Mouse (Mus musculus): Measurements from ENCODE around the gene Ttc4. TPM values are rescaled to one million over a fixed set of nuclear protein-coding genes. Genes with fewer than 3 reads are reported as not detected.

The Ttc4 gene
- polyA plus RNA-seq, 1 experiment from 2014 or later, result 134 TPM

- H3K27ac ChIP-seq (ENCODE audit: low read depth, low read length), result no peak overlapping the region
- H3K4me2 ChIP-seq (ENCODE audit: low read depth, low read length), result no peak overlapping the region
- no peak overlapping the region for H3K4me3 ChIP-seq (ENCODE audit: low read depth, low read length)
- 0 out of 2 replicates have a peak, but pooled peaks cover 3% of the 10 kb centered on the region for H3K4me1 ChIP-seq (ENCODE audit: control insufficient read depth, insufficient read depth, low read length)
- 71% methylated on average over 3 of the region's 3 CpGs for WGBS
- no peak for ATAC-seq (ENCODE audit: low read depth)
- no peaks in the 10 kb centered on the region for H3K36me3 ChIP-seq (ENCODE audit: control insufficient read depth, insufficient read depth, low read length)
- H3K27me3 ChIP-seq (ENCODE audit: control insufficient read depth, insufficient read depth, low read length), result no peaks in the 10 kb centered on the region
- no peak overlapping the region for H3K9ac ChIP-seq (replicated peaks; ENCODE audit: low read depth, low read length)
- H3K9me3 ChIP-seq (ENCODE audit: control insufficient read depth, low read length), result no peaks in the 10 kb centered on the region
Observed at GRCm38 (mm10) chr4:106613560-106613959, 65.2 kb downstream of the Ttc4 start.

GRCm38 (mm10) chr4:106613105-106613504 is 65.6 kb downstream of the Ttc4 start:
- 0 out of 2 replicates have a peak, but pooled peaks cover 3% of the 10 kb centered on the region for H3K4me1 ChIP-seq (ENCODE audit: control insufficient read depth, insufficient read depth, low read length)
- WGBS, result 83% methylated on average over 8 of the region's 8 CpGs
- no peak for ATAC-seq (ENCODE audit: low read depth)

More at GRCm38 (mm10) chr4:106613105-106613504, 65.6 kb downstream of the Ttc4 start:
- no peaks in the 10 kb centered on the region for H3K9me3 ChIP-seq (ENCODE audit: control insufficient read depth, low read length)
- H3K4me2 ChIP-seq (ENCODE audit: low read depth, low read length), result no peak overlapping the region
- no peaks in the 10 kb centered on the region for H3K27me3 ChIP-seq (ENCODE audit: control insufficient read depth, insufficient read depth, low read length)
- H3K9ac ChIP-seq (replicated peaks; ENCODE audit: low read depth, low read length), result no peak overlapping the region
- H3K36me3 ChIP-seq (ENCODE audit: control insufficient read depth, insufficient read depth, low read length), result no peaks in the 10 kb centered on the region
- H3K27ac ChIP-seq (ENCODE audit: low read depth, low read length), result no peak overlapping the region
- no peak overlapping the region for H3K4me3 ChIP-seq (ENCODE audit: low read depth, low read length)

Other genes starting within 250 kb of the Ttc4 start
- gene Pcsk9, start 214.6 kb downstream of the Ttc4 start, polyA plus RNA-seq (2014; fragmentation: Nextera tagmentation; extraction: Ambion mirVana), result 0.70 and 0.73 TPM in 2 replicates
- gene Bsnd, start 186.7 kb downstream of the Ttc4 start, polyA plus RNA-seq (2014; fragmentation: Nextera tagmentation; extraction: Ambion mirVana), result not detected in 2 replicates
- gene Dhcr24, start 117.9 kb downstream of the Ttc4 start, polyA plus RNA-seq (2014; fragmentation: Nextera tagmentation; extraction: Ambion mirVana), result 24.0 and 24.3 TPM in 2 replicates
- gene Lexm, start 61.7 kb downstream of the Ttc4 start, polyA plus RNA-seq (2014; fragmentation: Nextera tagmentation; extraction: Ambion mirVana), result not detected in 2 replicates
- gene Ttc22, start 56.5 kb downstream of the Ttc4 start, polyA plus RNA-seq (2014; fragmentation: Nextera tagmentation; extraction: Ambion mirVana), result 1.7 and 3.0 TPM in 2 replicates
- 8.8 and 9.9 TPM in 2 replicates for gene Pars2, start 27.9 kb downstream of the Ttc4 start, polyA plus RNA-seq (2014; fragmentation: Nextera tagmentation; extraction: Ambion mirVana)
- 1.1 and 1.4 TPM in 2 replicates for gene Mroh7, start 52.0 kb upstream of the Ttc4 start, polyA plus RNA-seq (2014; fragmentation: Nextera tagmentation; extraction: Ambion mirVana)
- not detected in 2 replicates for gene Fam151a, start 54.9 kb upstream of the Ttc4 start, polyA plus RNA-seq (2014; fragmentation: Nextera tagmentation; extraction: Ambion mirVana)
- 1.4 and 1.9 TPM in 2 replicates for gene Acot11, start 126.1 kb upstream of the Ttc4 start, polyA plus RNA-seq (2014; fragmentation: Nextera tagmentation; extraction: Ambion mirVana)
- gene Ssbp3, start 231.8 kb upstream of the Ttc4 start, polyA plus RNA-seq (2014; fragmentation: Nextera tagmentation; extraction: Ambion mirVana), result 106 and 112 TPM in 2 replicates